Mouse (Mus musculus) heart, embryonic 14.5 days (tissue): Measurements from ENCODE around the gene Sla2. TPM values are rescaled to one million over a fixed set of nuclear protein-coding genes. Genes with fewer than 3 reads are reported as not detected.

Experiments used
- ATAC-seq: fragments of 200-750 bp; cut with Nextera tagmentation; 2 replicates; pipeline ENCODE4 v1.8.0; 2017; ENCODE audit warnings: low read depth, moderate TSS enrichment; ENCODE audit not compliant: insufficient number of reproducible peaks, insufficient read depth, low FRiP score
- H3K27ac ChIP-seq, 2 experiments: fragments of 200-500 bp in 1 of 2; fragments of 300-500 bp in 1 of 2; sonication (generic) in 1 of 2; replicated peaks in 1 of 2; 2 replicates each; pipeline ENCODE4 v1.5.1; 2012 to 2014; ENCODE audit warnings: low read depth in 2 of 2, low read length in 2 of 2, control low read depth in 1 of 2, mild to moderate bottlenecking in 1 of 2, mixed read lengths in 1 of 2; ENCODE audit not compliant: control insufficient read depth in 1 of 2, insufficient read depth in 1 of 2
- H3K27me3 ChIP-seq: fragments of 300-500 bp; sonication (generic); 2 replicates; pipeline ENCODE4 v1.6.1; 2014; ENCODE audit warnings: mild to moderate bottlenecking, low read length, control low read depth; ENCODE audit not compliant: control insufficient read depth, insufficient read depth
- H3K36me3 ChIP-seq: fragments of 300-500 bp; sonication (generic); 2 replicates; pipeline ENCODE4 v1.6.1; 2014; ENCODE audit warnings: mild to moderate bottlenecking, control low read depth, low read length, mixed read lengths; ENCODE audit not compliant: control insufficient read depth, insufficient read depth
- H3K4me1 ChIP-seq, 2 experiments: fragments of 200-500 bp in 1 of 2; fragments of 300-500 bp in 1 of 2; sonication (generic) in 1 of 2; 2 replicates each; pipeline ENCODE4 v1.6.1; 2012 to 2014; ENCODE audit warnings: low read length in 2 of 2, control low read depth in 1 of 2, mixed read lengths in 1 of 2; ENCODE audit not compliant: control insufficient read depth in 2 of 2, insufficient read depth in 2 of 2
- H3K4me2 ChIP-seq: fragments of 300-500 bp; sonication (generic); 2 replicates; pipeline ENCODE4 v1.6.1; 2014; ENCODE audit warnings: mild to moderate bottlenecking, low read length
- H3K4me3 ChIP-seq, 2 experiments: fragments of 200-500 bp in 1 of 2; fragments of 300-500 bp in 1 of 2; sonication (generic) in 1 of 2; 2 replicates each; pipeline ENCODE4 v1.5.1; 2012 to 2014; ENCODE audit warnings: low read length in 2 of 2, mild to moderate bottlenecking in 2 of 2, control low read depth in 1 of 2, low read depth in 1 of 2, moderate library complexity in 1 of 2; ENCODE audit not compliant: control insufficient read depth in 1 of 2, insufficient read depth in 1 of 2
- H3K9ac ChIP-seq: fragments of 300-500 bp; sonication (generic); 2 replicates; pipeline ENCODE4 v1.6.1; 2014; ENCODE audit warnings: mild to moderate bottlenecking, low read length
- H3K9me3 ChIP-seq: fragments of 300-500 bp; sonication (generic); 2 replicates; pipeline ENCODE4 v1.6.1; 2016; ENCODE audit warnings: low read length, control low read depth; ENCODE audit not compliant: control insufficient read depth
- WGBS: fragments of 180-500 bp; shearing (Covaris S2); extraction: QIAGEN DNeasy Blood & Tissue Kit; methylation state at CpG from one replicate; pipeline ENCODE4 v1.1.7; 2014; 5-methylcytosine and 5-hydroxymethylcytosine counted together
- polyA plus RNA-seq: library from polyadenylated mRNA; unstranded; fragments of >200 nt; fragmentation: Nextera tagmentation; extraction: Ambion mirVana; gene quantifications from 2 replicates; pipeline ENCODE4 v1.2.1, GENCODE M21; 2014

The Sla2 gene
- polyA plus RNA-seq, 1 experiment from 2014 or later: 0.26 TPM

DNA sequence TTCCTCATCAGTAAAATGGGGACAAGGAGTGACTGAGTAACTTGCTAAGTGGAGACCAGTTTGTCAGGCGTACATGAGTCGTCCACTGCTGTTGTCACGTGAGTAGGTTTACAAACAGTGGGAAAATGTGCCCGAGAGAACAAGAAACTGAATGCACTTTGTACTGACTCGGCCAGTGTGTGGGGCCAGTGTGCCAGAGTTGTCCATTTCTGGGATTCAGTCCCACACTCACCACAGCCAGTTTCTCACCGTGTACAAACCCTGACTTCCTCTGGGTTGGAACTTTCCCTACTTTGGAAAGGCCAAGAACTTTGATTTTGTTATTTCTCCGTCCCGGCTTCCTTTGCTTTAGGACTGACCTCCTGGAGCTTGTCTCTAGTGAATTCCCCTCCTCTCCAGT is 18.0 kb downstream of the Sla2 start:
- Histone ChIP-seq H3K36me3 (peaks cover 89% of the 10 kb centered on the region), H3K4me1 (peaks cover 2 to 18% of the 10 kb centered on the region in 2 experiments), H3K4me3 (no peak overlapping the region), H3K4me2 (no peak overlapping the region), H3K27ac (no peak overlapping the region), H3K9me3 (no peaks in the 10 kb centered on the region), H3K9ac (no peak overlapping the region), H3K27me3 (no peaks in the 10 kb centered on the region)
- ATAC-seq: no peak
- 74% methylated on average over 8 of the region's 8 CpGs for WGBS

DNA sequence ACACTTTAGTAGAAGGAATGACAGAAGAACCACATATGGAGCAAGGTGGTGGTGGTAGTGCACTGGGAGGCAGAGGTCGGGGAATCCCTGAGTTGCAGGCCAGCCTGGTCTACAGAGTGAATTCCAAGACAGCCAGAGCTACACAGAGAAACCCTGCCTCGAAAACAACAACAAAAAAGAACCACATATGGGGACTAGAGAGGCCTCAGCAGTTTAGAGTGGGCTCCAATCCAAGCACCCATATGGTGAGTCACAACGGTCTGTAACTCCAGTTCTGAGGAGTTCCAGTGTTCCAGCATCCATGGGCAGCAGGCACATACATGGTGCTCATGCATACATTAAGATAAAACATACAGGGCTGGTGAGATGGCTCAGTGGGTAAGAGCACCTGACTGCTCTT is 22.5 kb downstream of the Sla2 start:
- H3K9ac ChIP-seq: peak overlapping the region; percentile 93
- peaks cover 50% of the 10 kb centered on the region for H3K36me3 ChIP-seq
- H3K9me3 ChIP-seq: no peaks in the 10 kb centered on the region
- ATAC-seq: no peak
- WGBS: 71% methylated on average over 3 of the region's 3 CpGs
- H3K27me3 ChIP-seq: no peaks in the 10 kb centered on the region
- peak overlapping the region in 1 of 2 experiments; percentile 95; a peak in 2 of 4 replicates for H3K4me3 ChIP-seq
- H3K4me2 ChIP-seq: peak overlapping the region; percentile 89
- H3K27ac ChIP-seq: peak overlapping the region in 1 of 2 experiments; percentile 94; a peak in 1 of 4 replicates
- peaks cover 2 to 20% of the 10 kb centered on the region in 2 experiments; a peak in 3 of 4 replicates for H3K4me1 ChIP-seq

DNA sequence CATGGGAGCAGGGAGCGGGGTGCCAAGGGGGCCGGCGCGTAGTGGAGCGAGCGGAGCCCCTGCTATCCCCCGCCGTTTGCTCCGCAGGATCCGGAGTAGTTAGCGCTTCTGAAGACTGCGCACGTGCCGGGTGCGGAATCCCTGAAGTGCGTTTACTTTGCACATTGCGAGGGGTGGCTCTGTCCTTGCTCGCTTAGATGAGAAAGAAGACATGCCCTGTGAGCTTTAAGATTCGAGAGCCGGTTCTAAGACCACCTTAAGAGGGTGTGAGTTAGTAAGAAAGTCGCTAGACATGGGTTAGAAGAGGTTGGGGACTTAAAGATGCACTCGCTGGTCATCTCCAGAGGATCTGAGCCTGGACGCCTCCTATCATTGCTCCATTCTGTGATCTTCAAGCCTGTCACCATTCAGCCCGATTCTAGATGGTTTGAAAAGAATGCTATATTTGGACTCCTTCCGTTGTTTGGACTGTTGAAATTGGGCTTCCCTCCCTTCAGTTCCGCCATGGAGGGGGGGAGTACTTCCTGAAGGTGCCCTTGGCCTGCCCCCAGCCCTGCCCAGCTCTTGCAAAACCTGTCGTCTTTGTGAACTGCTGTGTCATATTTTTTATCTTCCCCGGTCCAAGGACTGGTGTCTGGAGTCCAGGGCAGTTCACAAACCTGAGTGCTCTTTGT is 23.4 kb downstream of the Sla2 start:
- 2% methylated on average over 28 of the region's 28 CpGs for WGBS
- H3K27me3 ChIP-seq: no peaks in the 10 kb centered on the region
- H3K9ac ChIP-seq: peak overlapping the region; percentile 93
- peak overlapping the region; percentile 89 for H3K4me2 ChIP-seq
- peak overlapping the region; percentile 86 to 94 for H3K27ac ChIP-seq
- H3K36me3 ChIP-seq: peaks cover 45% of the 10 kb centered on the region
- no peak for ATAC-seq
- H3K4me3 ChIP-seq: peak overlapping the region; percentile 95
- H3K9me3 ChIP-seq: no peaks in the 10 kb centered on the region
- peaks cover 2 to 20% of the 10 kb centered on the region in 2 experiments; a peak in 3 of 4 replicates for H3K4me1 ChIP-seq

DNA sequence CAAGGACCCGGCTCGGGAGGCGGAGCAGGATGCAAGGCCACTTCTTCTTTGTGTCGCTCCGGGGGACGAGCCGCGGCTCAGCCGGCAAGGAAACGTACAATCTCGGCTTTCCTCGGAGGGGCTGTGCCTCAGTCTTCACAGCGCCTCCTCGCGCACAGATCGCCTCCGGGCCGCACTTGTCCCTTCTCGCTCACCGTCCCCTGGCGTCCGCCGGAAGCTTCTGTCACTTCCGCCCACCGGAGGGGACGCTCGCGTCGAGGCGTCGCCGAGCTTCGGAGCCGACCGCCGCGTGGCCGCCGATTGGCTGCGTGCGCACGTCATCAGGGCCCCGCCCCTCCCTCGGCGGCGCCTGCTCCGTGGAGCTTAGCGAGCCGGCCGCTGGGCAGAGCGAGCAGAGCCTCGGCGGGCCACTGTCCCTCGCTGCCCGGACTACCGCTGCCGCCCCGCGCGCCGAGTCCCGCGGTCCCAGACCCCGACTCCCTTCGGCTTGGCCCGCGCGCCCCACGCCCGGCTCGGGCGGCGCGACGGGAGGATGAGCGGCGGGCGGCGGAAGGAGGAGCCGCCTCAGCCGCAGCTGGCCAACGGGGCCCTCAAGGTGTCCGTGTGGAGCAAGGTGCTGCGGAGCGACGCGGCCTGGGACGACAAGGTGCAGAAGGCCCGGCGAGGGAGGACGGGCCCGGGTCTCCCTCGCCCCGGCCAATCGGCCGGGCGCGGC is 24.1 kb downstream of the Sla2 start, which contains the start of gene Rab5if:
Gene Rab5if, plus strand, starts transcription at position 357 of the 715 bp plus-strand sequence.
- Histone ChIP-seq H3K9ac (peak within 1 kb of the TSS; percentile 93), H3K9me3 (no peaks in the 10 kb centered on the region), H3K4me2 (peak within 1 kb of the TSS; percentile 89), H3K27ac (peak within 1 kb of the TSS; percentile 93 to 94), H3K4me3 (peak within 1 kb of the TSS; percentile 95), H3K27me3 (no peaks in the 10 kb centered on the region), H3K4me1 (peaks cover 4 to 26% of the 10 kb centered on the region in 2 experiments; a peak in 3 of 4 replicates), H3K36me3 (peaks cover 45% of the 10 kb centered on the region)
- ATAC-seq: peak; percentile 93
- WGBS: under 1% methylated on average over 90 of the region's 98 CpGs

DNA sequence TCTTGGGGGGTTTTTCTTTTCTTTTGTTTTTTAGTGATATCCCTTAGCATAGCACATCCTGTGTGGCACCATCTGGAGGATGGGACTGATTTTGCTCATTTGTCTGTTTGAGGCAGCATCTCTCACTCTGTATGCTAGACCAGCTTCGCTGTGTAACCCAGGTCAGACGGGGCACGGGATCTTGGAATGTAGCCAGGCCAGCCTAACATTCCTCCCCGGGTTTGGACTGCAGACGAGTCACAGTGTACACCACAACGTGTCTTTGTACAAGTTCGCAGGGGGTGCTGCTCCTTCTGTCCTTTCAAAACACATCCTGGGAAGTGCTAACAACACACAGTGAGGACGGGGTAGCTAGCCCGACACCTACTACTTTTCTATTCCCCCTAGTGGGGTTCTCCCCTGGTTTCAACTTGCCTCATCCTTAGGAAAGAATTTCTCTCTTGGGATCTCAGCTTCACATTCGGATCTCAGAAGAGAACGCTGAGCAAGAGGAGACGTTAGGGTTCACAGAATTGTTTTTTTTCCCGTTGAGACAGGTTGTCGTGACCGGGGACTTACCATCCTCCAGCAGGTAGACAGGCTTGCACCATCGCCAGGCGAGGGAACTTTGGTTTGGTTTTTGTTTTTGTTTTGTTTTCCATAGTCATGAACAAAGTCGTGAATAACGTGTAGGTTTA is 24.8 kb downstream of the Sla2 start:
- peak overlapping the region; percentile 87 for H3K9ac ChIP-seq
- peak overlapping the region; percentile 93 to 94 for H3K27ac ChIP-seq
- ATAC-seq: no peak

DNA sequence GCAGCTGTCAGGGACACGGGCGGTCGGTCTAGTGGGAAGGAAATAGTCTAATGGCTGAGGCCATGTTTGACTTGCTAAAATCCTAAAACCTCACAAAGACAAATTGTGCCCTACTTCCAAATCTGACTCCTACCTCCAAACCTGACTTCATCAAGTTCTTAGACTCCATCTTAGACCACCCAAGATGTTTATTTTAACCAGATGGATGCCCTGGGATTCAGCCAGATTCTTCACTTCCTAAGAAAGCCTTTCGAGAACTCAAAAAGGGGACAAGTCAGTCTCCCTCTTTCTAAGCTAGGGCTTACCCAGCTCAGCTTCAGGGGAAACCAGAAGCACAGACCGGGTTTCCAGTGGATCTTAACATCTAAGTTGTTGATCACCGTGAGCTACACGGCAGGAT is 28.3 kb downstream of the Sla2 start:
- 82% methylated on average over 7 of the region's 7 CpGs for WGBS
- H3K9ac ChIP-seq: no peak overlapping the region
- no peak overlapping the region for H3K27ac ChIP-seq
- no peaks in the 10 kb centered on the region for H3K9me3 ChIP-seq
- H3K36me3 ChIP-seq: peaks cover 38% of the 10 kb centered on the region
- H3K4me1 ChIP-seq: peaks cover 5 to 26% of the 10 kb centered on the region in 2 experiments
- no peak overlapping the region for H3K4me2 ChIP-seq
- no peak for ATAC-seq
- no peak overlapping the region for H3K4me3 ChIP-seq
- H3K27me3 ChIP-seq: no peaks in the 10 kb centered on the region

More for the DNA sequence above, 24.8 kb downstream of the Sla2 start:
- peaks cover 5 to 32% of the 10 kb centered on the region in 2 experiments for H3K4me1 ChIP-seq
- H3K36me3 ChIP-seq: peaks cover 38% of the 10 kb centered on the region
- peak overlapping the region; percentile 63 for H3K4me2 ChIP-seq
- no peaks in the 10 kb centered on the region for H3K9me3 ChIP-seq
- H3K27me3 ChIP-seq: no peaks in the 10 kb centered on the region
- H3K4me3 ChIP-seq: peak overlapping the region; percentile 95
- under 1% methylated on average over 19 of the region's 19 CpGs for WGBS

DNA sequence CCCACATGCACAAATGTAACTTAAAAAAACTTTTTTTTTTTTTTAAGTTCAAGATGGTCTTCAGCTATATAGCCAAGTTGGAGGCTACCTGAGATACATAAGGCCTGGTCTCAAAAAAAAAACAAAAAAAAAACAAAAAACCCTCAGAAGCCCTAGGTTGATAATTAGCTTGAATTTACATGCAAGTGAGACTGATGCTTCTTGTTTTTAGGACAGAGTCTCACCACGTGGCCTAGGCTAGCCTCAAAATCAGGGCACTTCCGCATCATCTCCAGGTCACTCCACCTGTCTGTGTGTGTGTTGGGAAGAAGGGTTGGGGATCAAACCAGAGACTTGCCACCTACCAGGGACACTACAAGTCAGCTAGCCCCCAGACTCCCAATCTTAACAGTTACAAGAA is 29.2 kb downstream of the Sla2 start, which contains the start of gene 4930518I15Rik:
Gene 4930518I15Rik, minus strand, starts transcription at position 112 of the 400 bp plus-strand sequence.
- Histone ChIP-seq H3K27me3 (no peaks in the 10 kb centered on the region), H3K27ac (peak within 1 kb of the TSS; percentile 56 to 72), H3K4me3 (peak within 1 kb of the TSS in 1 of 2 experiments; percentile 19; a peak in 1 of 4 replicates), H3K4me1 (peaks cover 5 to 26% of the 10 kb centered on the region in 2 experiments), H3K9ac (peak within 1 kb of the TSS; percentile 62), H3K4me2 (peak within 1 kb of the TSS; percentile 60), H3K36me3 (peaks cover 41% of the 10 kb centered on the region), H3K9me3 (no peaks in the 10 kb centered on the region)
- 88% methylated on average over 2 of the region's 2 CpGs for WGBS
- ATAC-seq: no peak
